Mouse (Mus musculus) C2C12 (cell line): Measurements from ENCODE around the gene Nmnat3. TPM values are rescaled to one million over a fixed set of nuclear protein-coding genes. Genes with fewer than 3 reads are reported as not detected.
A peak's percentile ranks its signal among the peaks of the same experiment; 100 is the strongest.

ENCODE experiments used
- H3K27me3 ChIP-seq: one replicate; pipeline ENCODE4 v1.6.1; 2011; ENCODE audit not compliant: control insufficient read depth, insufficient read depth, insufficient read length
- H3K36me3 ChIP-seq: one replicate; pipeline ENCODE4 v1.6.1; 2011; ENCODE audit not compliant: control insufficient read depth, insufficient read depth
- H3K4me3 ChIP-seq: one replicate; pipeline ENCODE4 v1.5.1; 2011; ENCODE audit warnings: mild to moderate bottlenecking, control low read depth; ENCODE audit not compliant: poor library complexity, insufficient read depth, severe bottlenecking
- H3K79me2 ChIP-seq: one replicate; pipeline ENCODE4 v1.6.1; 2011; ENCODE audit not compliant: control insufficient read depth, insufficient read depth
- H3K79me3 ChIP-seq: one replicate; pipeline ENCODE4 v1.6.1; 2011; ENCODE audit warnings: low read depth, control low read depth
- H3ac ChIP-seq: one replicate; pipeline ENCODE3; 2011; ENCODE audit warnings: low read depth; ENCODE audit not compliant: control insufficient read depth, insufficient read length
- CEBPB ChIP-seq: IDR thresholded peaks from one replicate; pipeline ENCODE4 v1.6.1; 2011; ENCODE audit warnings: low read depth, mild to moderate bottlenecking, control low read depth, moderate library complexity
- CTCF ChIP-seq: IDR thresholded peaks from one replicate; pipeline ENCODE4 v1.5.1; 2011; ENCODE audit not compliant: control insufficient read depth, insufficient read depth, insufficient read length
- FOSL1 ChIP-seq: IDR thresholded peaks from one replicate; pipeline ENCODE4 v1.8.0; 2011; ENCODE audit warnings: mild to moderate bottlenecking, low read length; ENCODE audit not compliant: poor library complexity, insufficient read depth, severe bottlenecking
- MAX ChIP-seq: IDR thresholded peaks from one replicate; pipeline ENCODE4 v1.6.1; 2011; ENCODE audit warnings: mild to moderate bottlenecking, control low read depth
- MYOD1 ChIP-seq: IDR thresholded peaks from one replicate; pipeline ENCODE4 v1.6.1; 2011; ENCODE audit warnings: low read depth; ENCODE audit not compliant: control insufficient read depth, insufficient read length
- MYOG ChIP-seq: IDR thresholded peaks from one replicate; pipeline ENCODE4 v1.6.1; 2011; ENCODE audit not compliant: control insufficient read depth, insufficient read length; ENCODE audit errors: extremely low read depth
- USF1 ChIP-seq: IDR thresholded peaks from one replicate; pipeline ENCODE4 v1.6.1; 2011; ENCODE audit warnings: low read depth, mild to moderate bottlenecking, control low read depth, moderate library complexity
- polyA plus RNA-seq: library from polyadenylated mRNA; unstranded; fragments of >200 nt; fragmentation: generic; extraction: Trizol; gene quantifications from one replicate; pipeline ENCODE4 v1.2.1, GENCODE M21; 2012; ENCODE audit warnings: missing spikeins

Nmnat3 gene
- polyA plus RNA-seq, 1 experiment, result 0.34 TPM

GRCm38 (mm10) chr9:98361047-98361446, 73.8 kb downstream of the Nmnat3 start:
- no peak for TF ChIP-seq MYOD1
- no peak for TF ChIP-seq USF1
- no peak for TF ChIP-seq CTCF
- TF ChIP-seq FOSL1, result no peak
- TF ChIP-seq CEBPB, result peak; percentile 3
- TF ChIP-seq MYOG, result no peak
- H3ac ChIP-seq, result no peak overlapping the region
- no peaks in the 10 kb centered on the region for H3K79me3 ChIP-seq
- no peaks in the 10 kb centered on the region for H3K27me3 ChIP-seq
- no peaks in the 10 kb centered on the region for H3K36me3 ChIP-seq
- no peaks in the 10 kb centered on the region for H3K79me2 ChIP-seq
- H3K4me3 ChIP-seq, result no peak overlapping the region

GRCm38 (mm10) chr9:98366075-98366474, 78.8 kb downstream of the Nmnat3 start:
- no peaks in the 10 kb centered on the region for H3K27me3 ChIP-seq

GRCm38 (mm10) chr9:98367333-98367962, 80.2 kb downstream of the Nmnat3 start:
- H3ac ChIP-seq, result no peak overlapping the region
- no peaks in the 10 kb centered on the region for H3K36me3 ChIP-seq
- H3K79me3 ChIP-seq, result no peaks in the 10 kb centered on the region
- H3K4me3 ChIP-seq, result no peak overlapping the region
- TF ChIP-seq CEBPB (no peak), CTCF (no peak), FOSL1 (no peak), MYOG (no peak), MAX (no peak), MYOD1 (no peak), USF1 (no peak)
- no peaks in the 10 kb centered on the region for H3K27me3 ChIP-seq
- no peaks in the 10 kb centered on the region for H3K79me2 ChIP-seq

More at GRCm38 (mm10) chr9:98366075-98366474, 78.8 kb downstream of the Nmnat3 start:
- H3K4me3 ChIP-seq, result no peak overlapping the region
- no peaks in the 10 kb centered on the region for H3K79me3 ChIP-seq
- TF ChIP-seq MYOD1 (no peak), FOSL1 (no peak), CEBPB (no peak), CTCF (no peak), MAX (no peak), MYOG (no peak), USF1 (no peak)
- H3ac ChIP-seq, result no peak overlapping the region
- H3K36me3 ChIP-seq, result no peaks in the 10 kb centered on the region
- H3K79me2 ChIP-seq, result no peaks in the 10 kb centered on the region

GRCm38 (mm10) chr9:98369707-98370106, 82.5 kb downstream of the Nmnat3 start:
- no peak overlapping the region for H3K4me3 ChIP-seq
- H3K79me2 ChIP-seq, result no peaks in the 10 kb centered on the region
- H3K36me3 ChIP-seq, result no peaks in the 10 kb centered on the region
- no peak overlapping the region for H3ac ChIP-seq
- no peaks in the 10 kb centered on the region for H3K79me3 ChIP-seq
- no peaks in the 10 kb centered on the region for H3K27me3 ChIP-seq
- TF ChIP-seq USF1 (no peak), MYOD1 (no peak), CEBPB (no peak), MYOG (no peak), CTCF (no peak)

- TF ChIP-seq CTCF, result no peak
- TF ChIP-seq MAX, result no peak
- no peak for TF ChIP-seq USF1
- no peak for TF ChIP-seq FOSL1
- no peak for TF ChIP-seq MYOD1
- no peak for TF ChIP-seq MYOG
- no peak for TF ChIP-seq CEBPB
- Histone ChIP-seq H3ac (no peak overlapping the region), H3K79me3 (no peaks in the 10 kb centered on the region), H3K36me3 (no peaks in the 10 kb centered on the region), H3K79me2 (no peaks in the 10 kb centered on the region), H3K27me3 (no peaks in the 10 kb centered on the region), H3K4me3 (no peak overlapping the region)
Measured at GRCm38 (mm10) chr9:98373358-98373757, 86.1 kb downstream of the Nmnat3 start.

GRCm38 (mm10) chr9:98374897-98375296, 87.7 kb downstream of the Nmnat3 start:
- TF ChIP-seq USF1 (no peak), CTCF (no peak), CEBPB (no peak), MAX (no peak), MYOG (no peak), MYOD1 (no peak), FOSL1 (no peak)
- no peaks in the 10 kb centered on the region for H3K79me2 ChIP-seq
- H3K36me3 ChIP-seq, result no peaks in the 10 kb centered on the region
- no peak overlapping the region for H3ac ChIP-seq
- no peak overlapping the region for H3K4me3 ChIP-seq
- no peaks in the 10 kb centered on the region for H3K27me3 ChIP-seq
- no peaks in the 10 kb centered on the region for H3K79me3 ChIP-seq
